8 mouse cellular contexts compared by ENCODE assay signal in genomic region chr2:172939639-172940002, GRCm38 (mm10). TPM values are rescaled to one million over a fixed set of nuclear protein-coding genes. Genes with fewer than 3 reads are reported as not detected.
A peak's percentile ranks its signal among the peaks of the same experiment; 100 is the strongest.
DNase-seq lines count a peak whose midpoint lies in the region; ATAC-seq lines count a peak whose summit lies in the region.
"Had no signal": no experiment of that assay in that cellular context is flagged by ENCODE, and none has a peak within 500 bp of the region (broad histone marks: within the 10 kb centered on the region; RNA-seq: fewer than 3 reads in every experiment).

No protein-coding gene starts in this region.

- H3K4me3 ChIP-seq in neural tube, embryonic 11.5 days (ENCODE audit: low read depth, low read length), result peak overlapping the region; percentile 47
- H3K4me3 ChIP-seq in forebrain, embryonic 16.5 days (replicated peaks; ENCODE audit: low read length), result peak overlapping the region; percentile 51
- peak overlapping the region; percentile 75 for H3K4me3 ChIP-seq in limb, embryonic 13.5 days
- H3K4me3 ChIP-seq in stomach, embryonic 14.5 days (ENCODE audit: low read depth, low read length), result peak overlapping the region; percentile 62

- peak overlapping the region; percentile 48 for H3K9ac ChIP-seq in neural tube, embryonic 11.5 days (ENCODE audit: low read length)
- H3K9ac ChIP-seq in forebrain, embryonic 16.5 days (replicated peaks; ENCODE audit: low read depth, low read length), result peak overlapping the region; percentile 50
- H3K9ac ChIP-seq in limb, embryonic 13.5 days, result peak overlapping the region; percentile 83
- H3K9ac ChIP-seq in stomach, embryonic 14.5 days (replicated peaks; ENCODE audit: low read depth, low read length), result peak overlapping the region; percentile 59

- peak; percentile 27 for DNase-seq in neural tube, embryonic 11.5 days (ENCODE audit: low spot score)
- no peak for DNase-seq in neural tube, embryonic 10.5 days (ENCODE audit: extremely low spot score, low spot score)
- no peak for DNase-seq in right cerebral cortex, postnatal 4 days

- H3K27me3 ChIP-seq in neural tube, embryonic 11.5 days (ENCODE audit: control insufficient read depth, insufficient read depth, low read length), result peaks cover 66% of the 10 kb centered on the region
- peaks cover 65% of the 10 kb centered on the region for H3K27me3 ChIP-seq in forebrain, embryonic 16.5 days (replicated peaks; ENCODE audit: control insufficient read depth, insufficient read depth, low read length)
- peaks cover 14% of the 10 kb centered on the region for H3K27me3 ChIP-seq in limb, embryonic 13.5 days
- no peaks in the 10 kb centered on the region for H3K27me3 ChIP-seq in stomach, embryonic 14.5 days (ENCODE audit: control insufficient read depth, insufficient read depth, low read length)

- H3K27ac ChIP-seq in neural tube, embryonic 11.5 days (ENCODE audit: low read depth, low read length), result no peak overlapping the region
- no peak overlapping the region for H3K27ac ChIP-seq in forebrain, embryonic 16.5 days (ENCODE audit: low read length)
- H3K27ac ChIP-seq in limb, embryonic 13.5 days, result peak overlapping the region; percentile 92
- peak overlapping the region; percentile 88 for H3K27ac ChIP-seq in stomach, embryonic 14.5 days (ENCODE audit: low read length)
- H3K27ac ChIP-seq: macrophage had no signal

- under 1% methylated on average over 26 of the region's 26 CpGs for WGBS in neural tube, embryonic 11.5 days
- WGBS in forebrain, embryonic 16.5 days, result under 1% methylated on average over 26 of the region's 26 CpGs
- under 1% methylated on average over 26 of the region's 26 CpGs for WGBS in limb, embryonic 13.5 days
- 0% methylated on average over 26 of the region's 26 CpGs for WGBS in stomach, embryonic 14.5 days

- ATAC-seq in neural tube, embryonic 11.5 days (ENCODE audit: insufficient read depth, low FRiP score, low TSS enrichment), result no peak
- ATAC-seq in forebrain, embryonic 16.5 days, result no peak
- no peak for ATAC-seq in limb, embryonic 13.5 days (ENCODE audit: low FRiP score, low read depth)
- no peak; the same call in 1 of the 2 replicates for ATAC-seq in stomach, embryonic 14.5 days (ENCODE audit: insufficient number of reproducible peaks, insufficient read depth, low FRiP score, low read depth)
- no peak for ATAC-seq in megakaryocyte progenitor cell, adult 5-6 weeks (replicated peaks; ENCODE audit: poor library complexity)

- H3K4me2 ChIP-seq in neural tube, embryonic 11.5 days (ENCODE audit: low read depth), result peak overlapping the region; percentile 90
- peak overlapping the region; percentile 96 for H3K4me2 ChIP-seq in forebrain, embryonic 16.5 days (ENCODE audit: low read length)
- peak overlapping the region; percentile 97 for H3K4me2 ChIP-seq in limb, embryonic 13.5 days (replicated peaks)
- H3K4me2 ChIP-seq in stomach, embryonic 14.5 days (replicated peaks; ENCODE audit: low read depth, low read length), result peak overlapping the region; percentile 99

- peaks cover 43% of the 10 kb centered on the region for H3K4me1 ChIP-seq in neural tube, embryonic 11.5 days (ENCODE audit: control insufficient read depth, insufficient read depth, low read length)
- H3K4me1 ChIP-seq in forebrain, embryonic 16.5 days (replicated peaks; ENCODE audit: control insufficient read depth, insufficient read depth, low read length), result peaks cover 29% of the 10 kb centered on the region
- H3K4me1 ChIP-seq in limb, embryonic 13.5 days, result peaks cover 62% of the 10 kb centered on the region
- peaks cover 53% of the 10 kb centered on the region for H3K4me1 ChIP-seq in stomach, embryonic 14.5 days (ENCODE audit: control insufficient read depth, insufficient read depth, low read length)

- no peaks in the 10 kb centered on the region for H3K36me3 ChIP-seq in neural tube, embryonic 11.5 days (ENCODE audit: control insufficient read depth, insufficient read depth, low read length)
- H3K36me3 ChIP-seq in forebrain, embryonic 16.5 days (ENCODE audit: control insufficient read depth, insufficient read depth), result no peaks in the 10 kb centered on the region
- no peaks in the 10 kb centered on the region for H3K36me3 ChIP-seq in limb, embryonic 13.5 days
- H3K36me3 ChIP-seq in stomach, embryonic 14.5 days (ENCODE audit: control insufficient read depth, insufficient read depth, low read length), result no peaks in the 10 kb centered on the region

- H3K9me3 ChIP-seq in neural tube, embryonic 11.5 days (ENCODE audit: control insufficient read depth, low read length), result no peaks in the 10 kb centered on the region
- H3K9me3 ChIP-seq in forebrain, embryonic 16.5 days (ENCODE audit: control insufficient read depth, low read length), result no peaks in the 10 kb centered on the region
- no peaks in the 10 kb centered on the region for H3K9me3 ChIP-seq in limb, embryonic 13.5 days
- no peaks in the 10 kb centered on the region for H3K9me3 ChIP-seq in stomach, embryonic 14.5 days (ENCODE audit: control insufficient read depth, low read depth, low read length)

RNA-seq across cellular contexts. Expression of gene Bmp7, which starts 0.5 kb away (rescaled TPM):
- 17.0 and 20.5 TPM in 2 replicates for polyA plus RNA-seq in neural tube, embryonic 11.5 days (2014; fragmentation: Nextera tagmentation; extraction: Ambion mirVana)
- 7.4 and 9.7 TPM in 2 replicates for polyA plus RNA-seq in forebrain, embryonic 16.5 days (2015; fragmentation: Nextera tagmentation; extraction: Ambion mirVana)
- polyA plus RNA-seq in limb, embryonic 13.5 days (2015; fragmentation: Nextera tagmentation; extraction: Ambion mirVana), result 32.5 and 33.7 TPM in 2 replicates
- polyA plus RNA-seq in stomach, embryonic 14.5 days (2014; fragmentation: Nextera tagmentation; extraction: Ambion mirVana), result 20.7 and 24.0 TPM in 2 replicates
- 0.10 TPM in 1 of 2 replicates, not detected in the other for total RNA-seq in megakaryocyte progenitor cell, adult 5-6 weeks (2015)
- total RNA-seq in megakaryocyte progenitor cell, adult 5-6 weeks (2017), result not detected in 2 replicates

RNA-seq across cellular contexts. Expression of gene Spo11, which starts 37.9 kb away (rescaled TPM):
- polyA plus RNA-seq in neural tube, embryonic 11.5 days (2014; fragmentation: Nextera tagmentation; extraction: Ambion mirVana), result 0.42 and 1.1 TPM in 2 replicates
- 0.68 and 0.75 TPM in 2 replicates for polyA plus RNA-seq in forebrain, embryonic 16.5 days (2015; fragmentation: Nextera tagmentation; extraction: Ambion mirVana)
- 1.4 and 1.5 TPM in 2 replicates for polyA plus RNA-seq in limb, embryonic 13.5 days (2015; fragmentation: Nextera tagmentation; extraction: Ambion mirVana)
- polyA plus RNA-seq in stomach, embryonic 14.5 days (2014; fragmentation: Nextera tagmentation; extraction: Ambion mirVana), result 0.54 and 0.76 TPM in 2 replicates
- not detected in 2 replicates for total RNA-seq in megakaryocyte progenitor cell, adult 5-6 weeks (2015)
- not detected in 2 replicates for total RNA-seq in megakaryocyte progenitor cell, adult 5-6 weeks (2017)
- polyA plus RNA-seq: macrophage had no signal

Comparison
In these comparisons a context has a peak if more than half of its experiments do, and no peak if none do; other contexts are left out.
1. H3K27ac ChIP-seq: peak in limb, embryonic 13.5 days (single experiment) and stomach, embryonic 14.5 days (single experiment); none in neural tube, embryonic 11.5 days (single experiment) and forebrain, embryonic 16.5 days (single experiment).
2. Peak in every context shown above with its lines, with median percentiles within 50 percentile points of each other: H3K4me2 ChIP-seq, H3K4me3 ChIP-seq and H3K9ac ChIP-seq.